Mouse (Mus musculus) neural tube, embryonic 11.5 days (tissue): Measurements from ENCODE around the gene Map4. TPM values are rescaled to one million over a fixed set of nuclear protein-coding genes. Genes with fewer than 3 reads are reported as not detected.
A peak's percentile ranks its signal among the peaks of the same experiment; 100 is the strongest.

ENCODE experiments used
- ATAC-seq: fragments of 200-750 bp; cut with Nextera tagmentation; 2 replicates; pipeline ENCODE4 v1.8.0; 2017; ENCODE audit warnings: moderate number of reproducible peaks, mild to moderate bottlenecking, moderate TSS enrichment, moderate library complexity; ENCODE audit not compliant: insufficient read depth, low FRiP score, low TSS enrichment
- DNase-seq: peaks from one replicate; pipeline ENCODE4 v3.0.0-alpha.2; 2015; ENCODE audit warnings: low spot score
- H3K27ac ChIP-seq: fragments of 300-500 bp; sonication (generic); 2 replicates; pipeline ENCODE4 v1.5.1; 2014; ENCODE audit warnings: low read depth, mild to moderate bottlenecking, low read length
- H3K27me3 ChIP-seq: fragments of 300-500 bp; sonication (generic); 2 replicates; pipeline ENCODE4 v1.6.1; 2014; ENCODE audit warnings: mild to moderate bottlenecking, low read length, mixed read lengths; ENCODE audit not compliant: control insufficient read depth, insufficient read depth
- H3K36me3 ChIP-seq: fragments of 300-500 bp; sonication (generic); 2 replicates; pipeline ENCODE4 v1.6.1; 2014; ENCODE audit warnings: mild to moderate bottlenecking, low read length, moderate library complexity, mixed read lengths; ENCODE audit not compliant: control insufficient read depth, insufficient read depth
- H3K4me1 ChIP-seq: fragments of 300-500 bp; sonication (generic); 2 replicates; pipeline ENCODE4 v1.6.1; 2014; ENCODE audit warnings: low read length, mixed read lengths; ENCODE audit not compliant: control insufficient read depth, insufficient read depth
- H3K4me2 ChIP-seq: fragments of 300-500 bp; sonication (generic); 2 replicates; pipeline ENCODE4 v1.6.1; 2014; ENCODE audit warnings: low read depth, mild to moderate bottlenecking, moderate library complexity
- H3K4me3 ChIP-seq: fragments of 300-500 bp; sonication (generic); 2 replicates; pipeline ENCODE4 v1.5.1; 2014; ENCODE audit warnings: low read depth, low read length
- H3K9ac ChIP-seq: fragments of 300-500 bp; sonication (generic); 2 replicates; pipeline ENCODE4 v1.6.1; 2014; ENCODE audit warnings: mild to moderate bottlenecking, low read length
- H3K9me3 ChIP-seq: fragments of 300-500 bp; sonication (generic); 2 replicates; pipeline ENCODE4 v1.6.1; 2016; ENCODE audit warnings: low read length; ENCODE audit not compliant: control insufficient read depth
- WGBS: fragments of 180-500 bp; shearing (Covaris S2); extraction: QIAGEN DNeasy Blood & Tissue Kit; methylation state at CpG from one replicate; pipeline ENCODE4 v1.1.7; 2014; 5-methylcytosine and 5-hydroxymethylcytosine counted together
- polyA plus RNA-seq: library from polyadenylated mRNA; unstranded; fragments of >200 nt; fragmentation: Nextera tagmentation; extraction: Ambion mirVana; gene quantifications from 2 replicates; pipeline ENCODE4 v1.2.1, GENCODE M21; 2014

Gene Map4
- polyA plus RNA-seq, 1 experiment from 2014 or later = 129 TPM

GRCm38 (mm10) chr9:110044373-110044772, 113.1 kb downstream of the Map4 start:
- WGBS = 94% methylated on average over 4 of the region's 4 CpGs
- no peak for ATAC-seq
- Histone ChIP-seq H3K4me2 (no peak overlapping the region), H3K27me3 (no peaks in the 10 kb centered on the region), H3K36me3 (no peaks in the 10 kb centered on the region), H3K9me3 (no peaks in the 10 kb centered on the region), H3K4me1 (no peaks in the 10 kb centered on the region), H3K4me3 (no peak overlapping the region), H3K27ac (no peak overlapping the region), H3K9ac (no peak overlapping the region)
- DNase-seq = no peak

- H3K27me3 ChIP-seq = no peaks in the 10 kb centered on the region
- no peak overlapping the region for H3K27ac ChIP-seq
- H3K4me2 ChIP-seq = no peak overlapping the region
- ATAC-seq (no peak), DNase-seq (no peak)
- no peak overlapping the region for H3K9ac ChIP-seq
- H3K36me3 ChIP-seq = no peaks in the 10 kb centered on the region
- H3K9me3 ChIP-seq = no peaks in the 10 kb centered on the region
- no peak overlapping the region for H3K4me3 ChIP-seq
- no peaks in the 10 kb centered on the region for H3K4me1 ChIP-seq
Observed at GRCm38 (mm10) chr9:110045763-110046377, 114.6 kb downstream of the Map4 start.

- no peak overlapping the region for H3K4me2 ChIP-seq
- peaks cover 10% of the 10 kb centered on the region; the same call in 1 of the 2 replicates for H3K4me1 ChIP-seq
- DNase-seq (no peak), ATAC-seq (peak; percentile 58; the same call in 1 of the 2 replicates)
- no peaks in the 10 kb centered on the region for H3K36me3 ChIP-seq
- no peaks in the 10 kb centered on the region for H3K9me3 ChIP-seq
- H3K27me3 ChIP-seq = no peaks in the 10 kb centered on the region
- H3K27ac ChIP-seq = no peak overlapping the region
- no peak overlapping the region for H3K9ac ChIP-seq
- no peak overlapping the region for H3K4me3 ChIP-seq
Observed at GRCm38 (mm10) chr9:110047260-110047659, 116.0 kb downstream of the Map4 start.

- H3K36me3 ChIP-seq = no peaks in the 10 kb centered on the region
- no peak overlapping the region for H3K4me2 ChIP-seq
- H3K27ac ChIP-seq = no peak overlapping the region
- 24% methylated on average over 3 of the region's 3 CpGs for WGBS
- no peak for DNase-seq
- no peak overlapping the region for H3K9ac ChIP-seq
- H3K4me3 ChIP-seq = no peak overlapping the region
- H3K27me3 ChIP-seq = no peaks in the 10 kb centered on the region
- peak; percentile 82 for ATAC-seq
- peaks cover 15% of the 10 kb centered on the region for H3K4me1 ChIP-seq
- H3K9me3 ChIP-seq = no peaks in the 10 kb centered on the region
Observed at GRCm38 (mm10) chr9:110047857-110048256, 116.6 kb downstream of the Map4 start.

GRCm38 (mm10) chr9:110051184-110051583, 119.9 kb downstream of the Map4 start:
- Histone ChIP-seq H3K4me3 (no peak overlapping the region), H3K27ac (no peak overlapping the region), H3K4me1 (peaks cover 22% of the 10 kb centered on the region), H3K9me3 (no peaks in the 10 kb centered on the region), H3K9ac (no peak overlapping the region), H3K36me3 (no peaks in the 10 kb centered on the region), H3K27me3 (no peaks in the 10 kb centered on the region), H3K4me2 (no peak overlapping the region)
- ATAC-seq (no peak), DNase-seq (no peak)

GRCm38 (mm10) chr9:110051869-110052661, 120.8 kb downstream of the Map4 start:
- DNase-seq (peak; percentile 63), ATAC-seq (no peak)
- Histone ChIP-seq H3K9ac (peak overlapping the region; percentile 61), H3K27ac (peak overlapping the region; percentile 94), H3K4me3 (peak overlapping the region; percentile 30), H3K9me3 (no peaks in the 10 kb centered on the region), H3K4me1 (peaks cover 25% of the 10 kb centered on the region), H3K36me3 (no peaks in the 10 kb centered on the region), H3K4me2 (peak overlapping the region; percentile 50), H3K27me3 (no peaks in the 10 kb centered on the region)
- WGBS = 40% methylated on average over 23 of the region's 23 CpGs

GRCm38 (mm10) chr9:110052951-110053304, 121.7 kb downstream of the Map4 start:
- Histone ChIP-seq H3K4me2 (peak overlapping the region; percentile 50), H3K9ac (peak overlapping the region; percentile 61), H3K9me3 (no peaks in the 10 kb centered on the region), H3K36me3 (no peaks in the 10 kb centered on the region), H3K27ac (peak overlapping the region; percentile 94), H3K4me1 (peaks cover 27% of the 10 kb centered on the region), H3K27me3 (no peaks in the 10 kb centered on the region), H3K4me3 (peak overlapping the region; percentile 30)
- no peak for DNase-seq
- 57% methylated on average over 4 of the region's 4 CpGs for WGBS
- ATAC-seq = peak; percentile 2; the same call in 1 of the 2 replicates

- Histone ChIP-seq H3K4me2 (peak overlapping the region; percentile 50), H3K36me3 (no peaks in the 10 kb centered on the region), H3K4me1 (peaks cover 27% of the 10 kb centered on the region), H3K4me3 (peak overlapping the region; percentile 30), H3K27me3 (no peaks in the 10 kb centered on the region), H3K27ac (peak overlapping the region; percentile 94), H3K9ac (peak overlapping the region; percentile 61), H3K9me3 (no peaks in the 10 kb centered on the region)
- WGBS = 18% methylated on average over 8 of the region's 8 CpGs
- ATAC-seq = peak; percentile 83
- DNase-seq = peak; percentile 71
Observed at GRCm38 (mm10) chr9:110053305-110054079, 122.2 kb downstream of the Map4 start.
